Mouse (Mus musculus): ENCODE measurements around the gene Notch2. TPM values are rescaled to one million over a fixed set of nuclear protein-coding genes. Genes with fewer than 3 reads are reported as not detected.

Notch2 gene
- polyA plus RNA-seq, 1 experiment from 2014 or later, result 9.0 TPM

- no peak overlapping the region for H3K27ac ChIP-seq
- no peak overlapping the region for H3K9ac ChIP-seq
- no peaks in the 10 kb centered on the region; the same call in 1 of the 2 replicates for H3K4me1 ChIP-seq
- ATAC-seq (replicated peaks), result no peak
- H3K36me3 ChIP-seq (replicated peaks), result no peaks in the 10 kb centered on the region
- 83% methylated on average over 5 of the region's 5 CpGs for WGBS
- H3K4me2 ChIP-seq, result no peak overlapping the region
- H3K9me3 ChIP-seq, result no peaks in the 10 kb centered on the region
- H3K27me3 ChIP-seq (replicated peaks), result no peaks in the 10 kb centered on the region
- no peak overlapping the region for H3K4me3 ChIP-seq
These were observed 73.5 kb downstream of the Notch2 start for GRCm38 (mm10) chr3:98086860-98087259.

- H3K9me3 ChIP-seq, result no peaks in the 10 kb centered on the region
- no peak for ATAC-seq (replicated peaks)
- WGBS, result 88% methylated on average over 3 of the region's 3 CpGs
- no peak overlapping the region for H3K4me3 ChIP-seq
- H3K4me2 ChIP-seq, result no peak overlapping the region
- no peaks in the 10 kb centered on the region; the same call in 1 of the 2 replicates for H3K4me1 ChIP-seq
- no peak overlapping the region for H3K27ac ChIP-seq
- H3K27me3 ChIP-seq (replicated peaks), result no peaks in the 10 kb centered on the region
- no peak overlapping the region for H3K9ac ChIP-seq
- no peaks in the 10 kb centered on the region for H3K36me3 ChIP-seq (replicated peaks)
These were observed 74.2 kb downstream of the Notch2 start for GRCm38 (mm10) chr3:98087551-98087950.

- Histone ChIP-seq H3K9ac (no peak overlapping the region), H3K4me2 (no peak overlapping the region), H3K4me1 (peaks cover 7% of the 10 kb centered on the region; the same call in 1 of the 2 replicates), H3K27ac (no peak overlapping the region), H3K4me3 (no peak overlapping the region), H3K36me3 (replicated peaks) (no peaks in the 10 kb centered on the region), H3K9me3 (no peaks in the 10 kb centered on the region), H3K27me3 (replicated peaks) (no peaks in the 10 kb centered on the region)
- 68% methylated on average over 5 of the region's 5 CpGs for WGBS
- no peak for ATAC-seq (replicated peaks)
These were observed 76.4 kb downstream of the Notch2 start for GRCm38 (mm10) chr3:98089702-98090101.

GRCm38 (mm10) chr3:98090129-98090528 is 76.8 kb downstream of the Notch2 start:
- no peak for ATAC-seq (replicated peaks)
- WGBS, result 80% methylated on average over 8 of the region's 8 CpGs
- no peak overlapping the region for H3K27ac ChIP-seq
- H3K4me3 ChIP-seq, result no peak overlapping the region
- H3K4me1 ChIP-seq, result peaks cover 7% of the 10 kb centered on the region; the same call in 1 of the 2 replicates
- H3K27me3 ChIP-seq (replicated peaks), result no peaks in the 10 kb centered on the region
- H3K4me2 ChIP-seq, result no peak overlapping the region
- H3K9ac ChIP-seq, result no peak overlapping the region
- no peaks in the 10 kb centered on the region for H3K36me3 ChIP-seq (replicated peaks)
- H3K9me3 ChIP-seq, result no peaks in the 10 kb centered on the region

- Histone ChIP-seq H3K4me3 (no peak overlapping the region), H3K9me3 (no peaks in the 10 kb centered on the region), H3K9ac (no peak overlapping the region), H3K36me3 (replicated peaks) (no peaks in the 10 kb centered on the region), H3K27ac (no peak overlapping the region), H3K4me1 (peaks cover 7% of the 10 kb centered on the region; the same call in 1 of the 2 replicates), H3K27me3 (replicated peaks) (no peaks in the 10 kb centered on the region), H3K4me2 (no peak overlapping the region)
- WGBS, result 78% methylated on average over 10 of the region's 10 CpGs
- no peak for ATAC-seq (replicated peaks)
These were observed 79.5 kb downstream of the Notch2 start for GRCm38 (mm10) chr3:98092680-98093370.

- H3K27ac ChIP-seq, result no peak overlapping the region
- no peak for ATAC-seq (replicated peaks)
- 22% methylated on average over 5 of the region's 5 CpGs for WGBS
These were observed 80.6 kb downstream of the Notch2 start for GRCm38 (mm10) chr3:98093954-98094353.

GRCm38 (mm10) chr3:98094629-98095583 is 81.6 kb downstream of the Notch2 start:
- Histone ChIP-seq H3K9me3 (no peaks in the 10 kb centered on the region), H3K4me3 (no peak overlapping the region), H3K27me3 (replicated peaks) (no peaks in the 10 kb centered on the region), H3K9ac (no peak overlapping the region), H3K27ac (no peak overlapping the region), H3K4me1 (peaks cover 7% of the 10 kb centered on the region; the same call in 1 of the 2 replicates), H3K36me3 (replicated peaks) (no peaks in the 10 kb centered on the region), H3K4me2 (no peak overlapping the region)
- ATAC-seq (replicated peaks), result no peak
- WGBS, result 73% methylated on average over 17 of the region's 17 CpGs

More at GRCm38 (mm10) chr3:98093954-98094353, 80.6 kb downstream of the Notch2 start:
- no peak overlapping the region for H3K4me2 ChIP-seq
- no peaks in the 10 kb centered on the region for H3K9me3 ChIP-seq
- no peaks in the 10 kb centered on the region for H3K36me3 ChIP-seq (replicated peaks)
- H3K4me1 ChIP-seq, result peaks cover 7% of the 10 kb centered on the region; the same call in 1 of the 2 replicates
- H3K4me3 ChIP-seq, result no peak overlapping the region
- H3K9ac ChIP-seq, result no peak overlapping the region
- no peaks in the 10 kb centered on the region for H3K27me3 ChIP-seq (replicated peaks)

GRCm38 (mm10) chr3:98096981-98097380 is 83.7 kb downstream of the Notch2 start:
- 93% methylated on average over 7 of the region's 7 CpGs for WGBS
- no peak overlapping the region for H3K4me3 ChIP-seq
- no peak overlapping the region for H3K9ac ChIP-seq
- H3K4me1 ChIP-seq, result peaks cover 7% of the 10 kb centered on the region; the same call in 1 of the 2 replicates
- H3K27me3 ChIP-seq (replicated peaks), result no peaks in the 10 kb centered on the region
- H3K9me3 ChIP-seq, result no peaks in the 10 kb centered on the region
- ATAC-seq (replicated peaks), result no peak
- no peak overlapping the region for H3K4me2 ChIP-seq
- no peaks in the 10 kb centered on the region for H3K36me3 ChIP-seq (replicated peaks)
- no peak overlapping the region for H3K27ac ChIP-seq

GRCm38 (mm10) chr3:98098676-98099075 is 85.3 kb downstream of the Notch2 start:
- Histone ChIP-seq H3K4me1 (peaks cover 7% of the 10 kb centered on the region; the same call in 1 of the 2 replicates), H3K9ac (no peak overlapping the region), H3K4me3 (no peak overlapping the region), H3K9me3 (no peaks in the 10 kb centered on the region), H3K36me3 (replicated peaks) (no peaks in the 10 kb centered on the region; the same call in 1 of the 2 replicates), H3K27ac (no peak overlapping the region), H3K4me2 (no peak overlapping the region), H3K27me3 (replicated peaks) (no peaks in the 10 kb centered on the region)
- ATAC-seq (replicated peaks), result no peak
- 95% methylated on average over 5 of the region's 5 CpGs for WGBS

GRCm38 (mm10) chr3:98099287-98099686 is 86.0 kb downstream of the Notch2 start:
- WGBS, result 86% methylated on average over 10 of the region's 10 CpGs
- Histone ChIP-seq H3K4me3 (no peak overlapping the region), H3K9ac (no peak overlapping the region), H3K36me3 (replicated peaks) (no peaks in the 10 kb centered on the region; the same call in 1 of the 2 replicates), H3K4me2 (no peak overlapping the region), H3K27ac (no peak overlapping the region), H3K27me3 (replicated peaks) (no peaks in the 10 kb centered on the region), H3K4me1 (peaks cover 2% of the 10 kb centered on the region; the same call in 1 of the 2 replicates), H3K9me3 (no peaks in the 10 kb centered on the region)
- no peak for ATAC-seq (replicated peaks)

GRCm38 (mm10) chr3:98101541-98101940 is 88.2 kb downstream of the Notch2 start:
- no peaks in the 10 kb centered on the region; the same call in 1 of the 2 replicates for H3K36me3 ChIP-seq (replicated peaks)
- no peak overlapping the region for H3K9ac ChIP-seq
- H3K9me3 ChIP-seq, result no peaks in the 10 kb centered on the region
- no peak overlapping the region for H3K4me3 ChIP-seq
- 85% methylated on average over 10 of the region's 10 CpGs for WGBS
- no peaks in the 10 kb centered on the region for H3K27me3 ChIP-seq (replicated peaks)
- H3K27ac ChIP-seq, result no peak overlapping the region
- ATAC-seq (replicated peaks), result no peak
- no peak overlapping the region for H3K4me2 ChIP-seq
- peaks cover 23% of the 10 kb centered on the region for H3K4me1 ChIP-seq

GRCm38 (mm10) chr3:98104851-98105471 is 91.6 kb downstream of the Notch2 start:
- H3K9ac ChIP-seq, result no peak overlapping the region
- ATAC-seq (replicated peaks), result peak; percentile 38; the same call in 1 of the 2 replicates
- H3K9me3 ChIP-seq, result no peaks in the 10 kb centered on the region
- no peaks in the 10 kb centered on the region for H3K27me3 ChIP-seq (replicated peaks)
- no peaks in the 10 kb centered on the region; the same call in 1 of the 2 replicates for H3K36me3 ChIP-seq (replicated peaks)
- H3K4me2 ChIP-seq, result no peak overlapping the region
- 21% methylated on average over 9 of the region's 9 CpGs for WGBS
- no peak overlapping the region for H3K4me3 ChIP-seq
- peaks cover 31% of the 10 kb centered on the region for H3K4me1 ChIP-seq
- 0 out of 2 replicates have a peak overlapping the region, but pooled peaks have one; percentile 51 for H3K27ac ChIP-seq
